Mouse (Mus musculus): ENCODE data around the gene Lin9. TPM values are rescaled to one million over a fixed set of nuclear protein-coding genes. Genes with fewer than 3 reads are reported as not detected.
"Not testable (repeated sequence)": the region's sequence is repeated elsewhere in the genome, so short reads cannot be mapped to it uniquely, and the experiment has no call there.

Gene Lin9
- polyA plus RNA-seq, 1 experiment from 2014 or later: 9.8 TPM

DNA sequence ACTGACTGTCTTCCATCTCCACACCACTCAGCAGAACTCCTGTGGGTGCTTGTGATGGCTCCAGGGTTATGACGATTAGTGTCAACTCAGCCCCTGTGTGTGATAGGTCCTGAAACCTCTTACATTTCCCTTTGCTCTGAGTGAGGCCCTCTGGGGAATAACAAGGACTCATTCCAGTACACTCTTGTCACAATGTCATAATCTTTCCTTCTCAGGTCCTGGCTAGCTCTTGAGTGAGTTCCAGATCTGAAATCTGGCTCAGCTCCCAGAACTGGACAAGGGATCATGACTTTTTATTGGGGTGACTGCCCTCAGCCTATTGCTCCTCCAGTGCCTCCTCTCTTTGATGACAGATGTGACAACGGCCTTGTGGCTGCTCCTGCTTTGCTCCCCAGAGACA is 14.8 kb upstream of the Lin9 start:
- H3K27me3 ChIP-seq: no peaks in the 10 kb centered on the region
- H3K36me3 ChIP-seq (replicated peaks): no peaks in the 10 kb centered on the region
- no peak overlapping the region for H3K4me3 ChIP-seq (replicated peaks)
- H3K27ac ChIP-seq (replicated peaks): no peak overlapping the region
- no peak for ATAC-seq (ENCODE audit: insufficient read depth)
- no peak overlapping the region for H3K4me2 ChIP-seq
- H3K4me1 ChIP-seq (replicated peaks): no peaks in the 10 kb centered on the region
- H3K9me3 ChIP-seq (replicated peaks): no peaks in the 10 kb centered on the region; the same call in 1 of the 2 replicates
- WGBS (ENCODE audit: insufficient replicate concordance): 70% methylated on average over 2 of the region's 2 CpGs
- H3K9ac ChIP-seq: no peak overlapping the region

DNA sequence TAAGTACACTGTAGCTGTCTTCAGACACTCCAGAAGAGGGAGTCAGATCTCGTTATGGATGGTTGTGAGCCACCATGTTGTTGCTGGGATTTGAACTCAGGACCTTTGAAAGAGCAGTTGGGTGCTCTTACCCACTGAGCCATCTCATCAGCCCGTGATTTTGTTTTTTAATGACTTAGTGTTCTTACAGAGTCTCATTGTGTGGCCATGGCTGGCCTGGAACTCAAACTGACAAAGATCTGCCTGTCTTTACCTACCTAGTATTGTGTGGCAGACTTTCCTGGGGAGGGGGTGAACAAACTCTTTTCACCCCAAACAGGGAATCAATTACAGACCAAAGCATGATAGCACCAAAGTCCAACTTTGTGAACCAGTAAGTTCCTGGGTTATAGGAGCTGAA is 3.2 kb upstream of the Lin9 start:
- not testable (repeated sequence) for H3K36me3 ChIP-seq (replicated peaks); H3K27me3 ChIP-seq

DNA sequence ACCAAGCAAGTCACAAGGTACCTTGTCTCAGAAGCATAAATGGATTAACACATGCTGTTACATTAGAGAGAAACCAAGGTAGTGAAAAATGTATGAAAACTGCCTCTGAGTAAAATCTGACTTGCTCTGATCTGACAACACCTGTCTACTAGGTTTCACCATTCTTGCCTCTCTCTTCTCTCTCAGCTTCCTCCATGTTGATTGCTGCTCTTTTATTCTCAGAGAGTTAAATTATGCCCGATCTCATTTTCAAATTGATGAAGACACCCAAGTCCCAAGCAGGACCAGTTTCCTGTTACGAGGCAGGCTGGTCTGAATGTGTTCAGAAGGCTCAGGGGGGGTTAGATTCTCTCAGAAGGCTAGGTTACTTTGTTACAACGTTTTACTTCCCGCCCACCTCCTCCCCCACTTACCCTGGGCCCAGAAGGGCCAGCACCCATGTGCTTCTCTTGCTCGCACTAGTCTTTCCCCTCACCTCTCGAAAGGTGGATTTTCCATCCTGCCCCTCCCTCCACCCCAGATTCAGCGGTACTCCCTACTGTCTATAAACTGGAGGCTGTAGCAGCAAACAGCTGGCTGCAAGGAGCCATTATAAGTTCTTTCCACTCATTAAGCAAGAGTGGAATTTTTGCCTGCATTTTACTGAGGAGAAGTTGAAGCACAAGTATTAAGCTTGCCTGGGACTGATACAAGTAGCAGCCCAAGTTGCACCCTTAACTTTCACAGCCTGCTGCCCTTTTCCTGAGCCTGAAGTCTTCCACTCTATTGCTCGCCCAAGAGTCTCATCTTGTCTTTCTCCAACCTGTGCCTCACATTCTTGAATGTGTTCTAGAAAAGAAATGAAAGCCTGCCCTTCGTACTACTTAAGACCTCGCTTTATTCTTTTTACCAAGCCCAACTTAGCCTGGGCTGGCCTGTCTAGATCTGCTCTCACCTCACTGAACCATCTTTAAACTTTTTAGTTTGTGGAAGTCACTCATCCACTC is 1.2 kb upstream of the Lin9 start:
- peak overlapping the region; percentile 92 for H3K4me2 ChIP-seq
- peak overlapping the region; percentile 93 for H3K9ac ChIP-seq
- ATAC-seq (ENCODE audit: insufficient read depth): no peak
- H3K4me1 ChIP-seq (replicated peaks): peaks cover 36% of the 10 kb centered on the region
- no peak overlapping the region; the same call in 1 of the 2 replicates for H3K27ac ChIP-seq (replicated peaks)
- 0 out of 2 replicates have a peak, but pooled peaks cover 3% of the 10 kb centered on the region for H3K36me3 ChIP-seq (replicated peaks)
- 58% methylated on average over 10 of the region's 10 CpGs for WGBS (ENCODE audit: insufficient replicate concordance)
- H3K9me3 ChIP-seq (replicated peaks): no peaks in the 10 kb centered on the region
- no peaks in the 10 kb centered on the region for H3K27me3 ChIP-seq
- H3K4me3 ChIP-seq (replicated peaks): peak overlapping the region; percentile 80

More for the DNA sequence above, 3.2 kb upstream of the Lin9 start:
- H3K9me3 ChIP-seq (replicated peaks); H3K4me3 ChIP-seq (replicated peaks); H3K4me2 ChIP-seq; ATAC-seq (ENCODE audit: insufficient read depth); H3K9ac ChIP-seq; H3K27ac ChIP-seq (replicated peaks): not testable (repeated sequence)
- peaks cover 24% of the 10 kb centered on the region for H3K4me1 ChIP-seq (replicated peaks)
- WGBS (ENCODE audit: insufficient replicate concordance): 67% methylated on average over 2 of the region's 2 CpGs

DNA sequence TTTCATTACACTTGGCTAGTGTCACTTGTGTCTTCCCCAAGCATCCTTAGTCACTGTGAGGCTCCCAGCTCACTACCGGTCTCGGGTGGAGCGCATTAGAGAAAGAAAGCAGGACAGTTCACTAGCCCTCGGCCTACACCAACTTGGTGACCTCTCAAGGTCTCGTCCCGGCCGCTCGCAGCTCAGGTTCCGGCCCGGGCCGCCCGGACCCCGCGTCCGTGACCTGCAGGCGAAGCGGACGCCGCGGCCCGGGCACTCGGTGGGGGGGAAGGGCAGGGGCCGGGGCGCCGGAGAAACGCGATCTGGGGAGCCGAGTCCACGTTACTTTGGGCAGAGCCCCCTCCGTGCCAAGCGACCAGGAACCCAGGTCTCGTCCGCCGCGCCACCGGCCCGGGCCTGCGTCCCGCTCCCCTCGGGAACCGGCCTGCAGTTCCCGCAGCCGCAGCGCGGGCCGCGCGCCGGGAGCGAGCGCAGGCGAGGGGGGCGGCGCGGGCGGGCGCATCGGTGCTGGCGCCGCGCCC is 285 bp upstream of the Lin9 start:
- peak overlapping the region; percentile 93 for H3K9ac ChIP-seq
- H3K27ac ChIP-seq (replicated peaks): peak overlapping the region; percentile 89
- WGBS (ENCODE audit: insufficient replicate concordance): 0% methylated on average over 45 of the region's 61 CpGs

DNA sequence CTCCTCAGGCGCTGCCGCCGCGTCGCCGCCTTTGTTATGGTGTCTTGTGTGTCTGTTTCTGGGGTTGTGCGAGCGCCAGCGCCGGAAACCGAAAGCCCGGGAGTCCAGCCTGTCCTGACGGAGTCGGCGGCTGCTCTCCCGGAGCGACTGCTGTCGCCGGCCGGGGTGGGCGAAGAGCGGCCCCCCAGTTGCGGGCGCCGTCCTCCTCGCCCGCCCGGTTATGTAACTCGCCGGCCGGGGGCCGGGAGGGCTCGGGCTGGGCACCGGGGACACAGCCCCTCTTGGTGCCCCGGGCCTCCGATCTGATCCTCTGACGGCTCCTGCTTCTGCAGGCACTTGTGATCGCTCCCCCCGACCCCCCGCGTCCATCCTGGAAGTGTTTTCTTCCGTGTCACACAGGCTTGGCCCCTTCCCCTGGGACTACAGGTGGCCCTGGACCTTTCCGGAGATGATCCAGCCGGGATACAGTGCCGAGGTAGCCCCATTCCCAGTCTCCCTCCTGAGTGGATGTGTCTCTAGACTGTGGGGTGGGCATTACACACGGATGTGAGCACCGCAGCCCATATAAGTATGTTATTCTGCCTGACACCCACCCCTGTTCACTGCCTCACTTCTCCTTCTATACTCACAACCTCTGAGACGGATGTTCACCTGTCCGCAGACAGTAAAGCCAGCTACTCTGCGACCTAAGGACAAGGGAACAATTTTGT is 723 bp downstream of the Lin9 start:
- Histone ChIP-seq H3K27ac (replicated peaks) (peak overlapping the region; percentile 89), H3K9ac (peak overlapping the region; percentile 93), H3K9me3 (replicated peaks) (no peaks in the 10 kb centered on the region), H3K4me2 (peak overlapping the region; percentile 92), H3K4me3 (replicated peaks) (peak overlapping the region; percentile 80), H3K36me3 (replicated peaks) (0 out of 2 replicates have a peak, but pooled peaks cover 3% of the 10 kb centered on the region), H3K4me1 (replicated peaks) (peaks cover 42% of the 10 kb centered on the region), H3K27me3 (no peaks in the 10 kb centered on the region)
- WGBS (ENCODE audit: insufficient replicate concordance): 2% methylated on average over 50 of the region's 50 CpGs
- ATAC-seq (ENCODE audit: insufficient read depth): peak; percentile 53

More for the DNA sequence above, 285 bp upstream of the Lin9 start:
- H3K4me3 ChIP-seq (replicated peaks): peak overlapping the region; percentile 80
- no peaks in the 10 kb centered on the region for H3K27me3 ChIP-seq
- peaks cover 36% of the 10 kb centered on the region for H3K4me1 ChIP-seq (replicated peaks)
- peak; percentile 40 for ATAC-seq (ENCODE audit: insufficient read depth)
- H3K9me3 ChIP-seq (replicated peaks): no peaks in the 10 kb centered on the region
- H3K36me3 ChIP-seq (replicated peaks): 0 out of 2 replicates have a peak, but pooled peaks cover 3% of the 10 kb centered on the region
- H3K4me2 ChIP-seq: peak overlapping the region; percentile 92

DNA sequence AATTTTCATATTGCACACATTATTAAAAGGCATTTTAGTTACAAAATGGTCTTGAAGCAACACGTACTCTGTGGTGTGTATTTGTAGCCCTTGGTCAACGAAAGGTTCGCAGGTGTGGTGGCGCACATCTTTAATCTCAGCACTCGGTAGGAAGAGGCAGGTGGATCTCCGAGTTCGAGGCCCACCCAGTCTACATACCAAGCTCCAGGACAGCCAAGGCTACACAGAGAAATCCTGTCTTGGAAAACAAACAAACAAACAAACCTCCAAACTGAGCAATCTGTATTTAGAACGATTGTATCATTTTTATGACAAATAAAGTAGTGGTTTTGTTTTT is 1.2 kb downstream of the Lin9 start:
- Histone ChIP-seq H3K9me3 (replicated peaks) (no peaks in the 10 kb centered on the region), H3K27me3 (no peaks in the 10 kb centered on the region), H3K27ac (replicated peaks) (peak overlapping the region; percentile 89; the same call in 1 of the 2 replicates), H3K9ac (peak overlapping the region; percentile 93), H3K4me2 (peak overlapping the region; percentile 92), H3K36me3 (replicated peaks) (0 out of 2 replicates have a peak, but pooled peaks cover 3% of the 10 kb centered on the region), H3K4me3 (replicated peaks) (peak overlapping the region; percentile 80), H3K4me1 (replicated peaks) (peaks cover 40% of the 10 kb centered on the region)
- WGBS (ENCODE audit: insufficient replicate concordance): 54% methylated on average over 8 of the region's 8 CpGs
- ATAC-seq (ENCODE audit: insufficient read depth): no peak

GRCm38 (mm10) chr1:180691284-180691683 is 50.3 kb downstream of the Lin9 start:
- ATAC-seq (ENCODE audit: insufficient read depth): no peak
- 78% methylated on average over 7 of the region's 7 CpGs for WGBS (ENCODE audit: insufficient replicate concordance)
- H3K27me3 ChIP-seq: peaks cover 23% of the 10 kb centered on the region
- H3K9me3 ChIP-seq (replicated peaks): no peaks in the 10 kb centered on the region
- no peak overlapping the region for H3K9ac ChIP-seq
- H3K4me3 ChIP-seq (replicated peaks): no peak overlapping the region
- no peaks in the 10 kb centered on the region for H3K4me1 ChIP-seq (replicated peaks)
- H3K36me3 ChIP-seq (replicated peaks): peaks cover 48% of the 10 kb centered on the region
- no peak overlapping the region for H3K27ac ChIP-seq (replicated peaks)
- H3K4me2 ChIP-seq: no peak overlapping the region

- 2% methylated on average over 79 of the region's 79 CpGs for WGBS (ENCODE audit: insufficient replicate concordance)
- H3K9me3 ChIP-seq (replicated peaks): no peaks in the 10 kb centered on the region
- H3K4me1 ChIP-seq (replicated peaks): peaks cover 6% of the 10 kb centered on the region
- H3K36me3 ChIP-seq (replicated peaks): peaks cover 4% of the 10 kb centered on the region; the same call in 1 of the 2 replicates
- peaks cover 62% of the 10 kb centered on the region for H3K27me3 ChIP-seq
- no peak within 1 kb of the TSS for H3K27ac ChIP-seq (replicated peaks)
- H3K4me2 ChIP-seq: peak within 1 kb of the TSS; percentile 65
- ATAC-seq (ENCODE audit: insufficient read depth): 0 out of 2 replicates have a peak, but pooled peaks have one; percentile 15
- H3K4me3 ChIP-seq (replicated peaks): peak within 1 kb of the TSS; percentile 46
- no peak within 1 kb of the TSS for H3K9ac ChIP-seq
Measured at GRCm38 (mm10) chr1:180696626-180697352, 55.8 kb downstream of the Lin9 start, which contains the start of gene Mixl1. Gene Mixl1 (minus strand): TSS chr1:180697034.

GRCm38 (mm10) chr1:180698063-180698462 is 57.1 kb downstream of the Lin9 start:
- H3K4me2 ChIP-seq: no peak overlapping the region
- no peaks in the 10 kb centered on the region for H3K36me3 ChIP-seq (replicated peaks)
- H3K27ac ChIP-seq (replicated peaks): no peak overlapping the region
- no peaks in the 10 kb centered on the region for H3K9me3 ChIP-seq (replicated peaks)
- no peak overlapping the region for H3K9ac ChIP-seq
- no peak for ATAC-seq (ENCODE audit: insufficient read depth)
- peaks cover 62% of the 10 kb centered on the region for H3K27me3 ChIP-seq
- peaks cover 6% of the 10 kb centered on the region for H3K4me1 ChIP-seq (replicated peaks)
- WGBS (ENCODE audit: insufficient replicate concordance): 27% methylated on average over 5 of the region's 5 CpGs
- H3K4me3 ChIP-seq (replicated peaks): no peak overlapping the region

DNA sequence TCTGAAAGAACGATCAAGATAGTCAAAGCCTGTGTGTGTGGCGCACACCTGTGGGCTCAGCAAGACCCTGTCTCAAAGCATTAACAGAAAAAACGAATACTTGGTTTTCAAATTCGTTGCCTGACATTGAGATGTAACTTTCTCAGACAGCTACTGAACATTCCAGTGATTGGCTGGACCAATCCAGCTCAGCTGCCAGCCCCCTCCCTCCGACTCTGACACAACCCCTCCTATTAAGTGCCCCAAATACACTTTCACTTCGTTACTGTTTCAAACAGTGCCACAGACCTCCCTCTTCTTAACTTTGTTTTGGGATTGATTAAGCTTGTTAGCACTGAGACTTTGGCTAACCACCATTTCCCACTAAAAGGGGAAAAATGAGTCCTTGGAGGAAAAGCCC is 62.5 kb downstream of the Lin9 start:
- H3K4me3 ChIP-seq (replicated peaks): no peak overlapping the region

More for the DNA sequence above, 62.5 kb downstream of the Lin9 start:
- no peak for ATAC-seq (ENCODE audit: insufficient read depth)
- 0 out of 2 replicates have a peak overlapping the region, but pooled peaks have one; percentile 5 for H3K4me2 ChIP-seq
- H3K9me3 ChIP-seq (replicated peaks): no peaks in the 10 kb centered on the region
- H3K27ac ChIP-seq (replicated peaks): no peak overlapping the region
- no peaks in the 10 kb centered on the region for H3K36me3 ChIP-seq (replicated peaks)
- H3K27me3 ChIP-seq: peaks cover 18% of the 10 kb centered on the region
- no peak overlapping the region for H3K9ac ChIP-seq
- peaks cover 17% of the 10 kb centered on the region; the same call in 1 of the 2 replicates for H3K4me1 ChIP-seq (replicated peaks)
- WGBS (ENCODE audit: insufficient replicate concordance): 30% methylated on average over 6 of the region's 6 CpGs
